Mouse (Mus musculus) kidney, postnatal 14 days (tissue): ENCODE data around the gene Racgap1.
A peak's percentile ranks its signal among the peaks of the same experiment; 100 is the strongest.

Experiments
- DNase-seq: peaks from one replicate; pipeline ENCODE4 v3.0.0; 2022; ENCODE audit warnings: mixed read lengths

Gene Racgap1

GRCm38 (mm10) chr15:99664600-99665451 is 13.4 kb upstream of the Racgap1 start:
- peak; percentile 41 for DNase-seq

- DNase-seq = no peak
Observed at GRCm38 (mm10) chr15:99663964-99664599, 12.6 kb upstream of the Racgap1 start.

- DNase-seq = no peak
Observed at GRCm38 (mm10) chr15:99662371-99662770, 10.9 kb upstream of the Racgap1 start.

GRCm38 (mm10) chr15:99661121-99661830 is 9.8 kb upstream of the Racgap1 start:
- no peak for DNase-seq

- DNase-seq = no peak
Observed at GRCm38 (mm10) chr15:99658437-99658836, 7.0 kb upstream of the Racgap1 start.

- no peak for DNase-seq
Observed at GRCm38 (mm10) chr15:99655956-99656355, 4.5 kb upstream of the Racgap1 start.

GRCm38 (mm10) chr15:99653876-99654275 is 2.4 kb upstream of the Racgap1 start:
- DNase-seq = no peak

- DNase-seq = peak; percentile 36
Observed at GRCm38 (mm10) chr15:99653291-99653690, 1.8 kb upstream of the Racgap1 start.

GRCm38 (mm10) chr15:99651984-99652872 is 772 bp upstream of the Racgap1 start:
- no peak for DNase-seq

GRCm38 (mm10) chr15:99650304-99650703 is 1.2 kb downstream of the Racgap1 start:
- no peak for DNase-seq

GRCm38 (mm10) chr15:99649067-99649761 is 2.2 kb downstream of the Racgap1 start:
- DNase-seq = no peak

- DNase-seq = no peak
Observed at GRCm38 (mm10) chr15:99648326-99648725, 3.1 kb downstream of the Racgap1 start.

GRCm38 (mm10) chr15:99644776-99645175 is 6.7 kb downstream of the Racgap1 start:
- peak; percentile 23 for DNase-seq

- no peak for DNase-seq
Observed at GRCm38 (mm10) chr15:99643832-99644231, 7.6 kb downstream of the Racgap1 start.

- no peak for DNase-seq
Observed at GRCm38 (mm10) chr15:99642622-99643021, 8.8 kb downstream of the Racgap1 start.

GRCm38 (mm10) chr15:99638124-99638485 is 13.4 kb downstream of the Racgap1 start:
- no peak for DNase-seq

- no peak for DNase-seq
Observed at GRCm38 (mm10) chr15:99637405-99638123, 13.9 kb downstream of the Racgap1 start.

- no peak for DNase-seq
Observed at GRCm38 (mm10) chr15:99634702-99635101, 16.8 kb downstream of the Racgap1 start.

- DNase-seq = no peak
Observed at GRCm38 (mm10) chr15:99631618-99632017, 19.8 kb downstream of the Racgap1 start.

- no peak for DNase-seq
Observed at GRCm38 (mm10) chr15:99622063-99622462, 29.4 kb downstream of the Racgap1 start.

- no peak for DNase-seq
Observed at GRCm38 (mm10) chr15:99619821-99620220, 31.6 kb downstream of the Racgap1 start.
